Mouse (Mus musculus): ENCODE measurements around the gene Cacnb2.

Cacnb2 gene

GRCm38 (mm10) chr2:14770635-14771034 is 167.7 kb downstream of the Cacnb2 start:
- DNase-seq (ENCODE audit: low read depth, low spot score), result no peak

DNA sequence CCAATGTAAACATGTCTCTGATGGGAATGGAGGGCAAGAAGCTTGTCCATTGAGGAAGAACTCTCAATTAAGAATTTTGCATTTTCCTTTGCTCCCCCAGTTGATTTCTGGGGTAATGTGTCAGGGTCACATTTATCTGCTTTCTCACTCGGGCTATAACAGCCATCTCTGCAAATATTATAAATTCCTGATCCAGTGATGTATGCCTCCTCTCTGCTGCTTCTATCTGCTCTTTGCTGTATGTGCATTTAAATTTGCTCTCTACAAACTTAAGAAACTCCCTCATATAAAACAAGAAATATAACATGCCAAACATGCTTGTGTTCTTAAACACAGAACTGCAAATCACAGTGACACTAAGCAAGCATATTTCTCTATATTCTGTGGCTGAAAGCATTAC is 171.5 kb downstream of the Cacnb2 start:
- DNase-seq (ENCODE audit: low read depth, low spot score), result no peak

GRCm38 (mm10) chr2:14774857-14775495 is 172.1 kb downstream of the Cacnb2 start:
- DNase-seq (ENCODE audit: low read depth, low spot score), result no peak

DNA sequence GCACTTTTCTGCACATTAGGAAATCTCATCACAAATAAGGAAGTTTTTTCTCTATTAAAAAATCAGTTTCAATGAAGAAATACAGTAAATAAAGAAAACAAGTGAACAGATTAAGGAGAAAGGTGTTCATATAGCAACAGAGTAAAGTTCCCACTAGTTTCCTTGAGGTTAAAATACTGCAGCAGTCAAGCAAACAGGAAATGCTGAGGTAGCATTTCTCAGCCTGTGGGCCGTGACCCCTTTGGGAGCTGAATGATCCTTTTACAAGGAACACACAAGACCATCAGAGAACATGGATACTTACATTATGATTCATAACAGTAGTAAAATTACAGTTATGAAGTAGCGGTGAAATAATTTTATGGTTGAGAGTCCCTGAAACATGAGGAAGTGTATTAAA is 185.1 kb downstream of the Cacnb2 start:
- DNase-seq (ENCODE audit: low read depth, low spot score), result no peak

DNA sequence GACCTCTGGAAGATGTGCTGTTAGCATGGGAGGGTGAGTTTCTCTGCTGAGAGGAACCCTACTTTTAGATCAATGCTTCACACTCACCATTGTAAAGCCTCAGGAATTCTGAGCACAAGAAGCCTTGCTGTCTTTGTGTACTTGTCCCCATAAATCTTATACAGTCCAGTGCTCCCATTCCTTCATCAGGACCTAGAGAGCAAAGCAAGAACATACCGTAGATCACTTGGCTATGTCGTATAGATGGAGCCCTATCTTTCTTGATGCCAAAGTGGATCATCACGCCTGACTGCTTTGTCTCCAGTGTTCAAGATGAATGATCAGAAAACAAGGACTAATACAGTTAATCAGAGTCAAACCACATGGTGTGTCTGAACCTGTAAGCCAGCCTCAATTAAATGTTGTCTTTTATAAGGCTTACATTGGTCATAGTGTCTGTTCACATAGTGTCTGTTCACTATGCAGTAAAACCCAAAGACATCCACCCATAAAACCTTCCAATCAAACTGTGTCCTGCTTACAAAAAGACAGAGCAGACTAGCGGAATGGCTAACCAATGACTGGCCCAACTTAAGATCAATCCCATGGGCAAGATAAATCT is 198.7 kb downstream of the Cacnb2 start:
- DNase-seq (ENCODE audit: low read depth, low spot score), result no peak

GRCm38 (mm10) chr2:14807650-14808347 is 204.9 kb downstream of the Cacnb2 start:
- DNase-seq (ENCODE audit: low read depth, low spot score), result no peak

DNA sequence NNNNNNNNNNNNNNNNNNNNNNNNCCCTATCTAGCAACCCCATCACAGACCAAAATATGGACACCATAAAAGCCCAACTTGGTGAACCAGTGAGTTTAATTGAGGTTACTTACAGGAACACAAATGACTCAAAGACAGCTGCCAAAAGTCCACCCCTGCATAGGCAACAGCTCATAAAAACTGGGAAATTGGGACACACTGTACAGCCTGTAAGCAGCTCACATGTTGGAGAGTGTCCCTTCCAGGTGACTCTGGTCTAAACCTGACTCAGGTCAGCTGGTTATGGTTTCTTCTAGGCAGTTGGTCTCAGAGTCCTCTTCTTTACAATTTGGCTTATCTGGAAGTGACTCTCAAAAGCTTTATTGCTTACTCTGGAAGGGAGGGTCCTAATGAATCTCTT is 212.1 kb downstream of the Cacnb2 start:
- no peak for DNase-seq (ENCODE audit: low read depth, low spot score)

DNA sequence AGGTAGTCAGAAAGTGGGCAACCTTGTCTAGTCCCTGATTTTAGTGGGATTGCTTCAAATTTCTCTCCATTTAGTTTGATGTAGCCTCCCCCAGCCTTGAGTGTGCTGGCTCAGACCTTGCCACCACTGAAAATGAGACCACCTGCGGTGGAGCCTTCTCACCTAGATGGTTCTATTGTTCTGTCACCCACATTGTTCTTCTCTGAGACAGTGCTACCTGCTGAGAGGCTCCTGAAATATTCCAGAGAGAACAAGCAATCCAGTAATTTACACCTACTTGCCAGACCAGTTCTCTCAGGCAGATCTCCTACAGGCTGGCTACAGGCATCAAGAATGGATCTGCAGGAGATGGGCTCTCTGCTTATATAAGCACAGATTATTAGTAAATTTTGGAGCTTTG is 215.8 kb downstream of the Cacnb2 start:
- DNase-seq (ENCODE audit: low read depth, low spot score), result no peak

GRCm38 (mm10) chr2:14820946-14821345 is 218.1 kb downstream of the Cacnb2 start:
- no peak for DNase-seq (ENCODE audit: low read depth, low spot score)

- peak; percentile 67 for DNase-seq (ENCODE audit: low read depth, low spot score)
These were observed 220.2 kb downstream of the Cacnb2 start for GRCm38 (mm10) chr2:14823105-14823504.

DNA sequence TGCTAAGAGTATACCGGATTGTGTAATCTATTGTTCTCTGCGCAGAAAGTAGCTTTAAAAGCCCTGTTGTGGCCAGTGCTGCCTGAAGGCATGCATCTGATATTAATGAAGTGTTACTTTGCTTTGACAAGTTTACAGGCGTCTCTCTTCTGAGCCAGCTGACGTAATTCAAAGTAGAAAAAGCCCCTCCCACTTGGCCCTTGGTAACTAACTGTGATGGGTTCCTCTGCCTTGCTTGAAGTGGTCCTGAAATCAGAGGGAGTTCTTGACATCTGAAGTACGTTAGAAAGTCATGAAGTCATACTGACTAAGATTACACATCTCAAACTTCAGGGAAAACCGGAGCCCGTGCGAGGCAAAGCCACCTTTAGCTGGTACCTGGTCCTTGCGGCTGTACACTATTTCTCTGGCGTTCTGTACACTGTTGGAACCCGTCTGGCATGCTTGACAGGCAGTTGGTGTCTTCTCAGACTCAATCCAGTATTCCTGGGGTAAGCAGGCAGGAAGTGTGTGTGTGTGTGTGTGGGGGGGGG is 221.0 kb downstream of the Cacnb2 start:
- DNase-seq (ENCODE audit: low read depth, low spot score), result peak; percentile 86

DNA sequence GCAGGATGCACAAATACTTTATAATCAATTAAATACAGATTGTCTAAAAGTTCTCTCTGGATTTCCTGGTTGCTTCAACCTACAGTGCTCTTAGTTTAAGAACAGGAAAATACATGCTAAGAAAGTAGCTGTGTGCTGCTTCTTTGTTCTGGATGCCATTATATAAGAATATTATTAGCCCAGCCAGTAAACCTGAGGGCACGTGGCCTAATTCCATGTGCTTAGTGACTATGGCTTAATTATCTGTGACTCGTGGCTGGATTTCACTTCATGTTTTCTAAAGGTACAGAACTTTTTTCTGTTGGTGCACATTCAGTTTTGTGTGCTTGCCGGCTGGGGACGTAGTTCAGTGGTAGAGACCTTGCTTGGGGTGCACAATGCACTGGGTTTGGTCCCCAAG is 222.3 kb downstream of the Cacnb2 start:
- no peak for DNase-seq (ENCODE audit: low read depth, low spot score)

DNA sequence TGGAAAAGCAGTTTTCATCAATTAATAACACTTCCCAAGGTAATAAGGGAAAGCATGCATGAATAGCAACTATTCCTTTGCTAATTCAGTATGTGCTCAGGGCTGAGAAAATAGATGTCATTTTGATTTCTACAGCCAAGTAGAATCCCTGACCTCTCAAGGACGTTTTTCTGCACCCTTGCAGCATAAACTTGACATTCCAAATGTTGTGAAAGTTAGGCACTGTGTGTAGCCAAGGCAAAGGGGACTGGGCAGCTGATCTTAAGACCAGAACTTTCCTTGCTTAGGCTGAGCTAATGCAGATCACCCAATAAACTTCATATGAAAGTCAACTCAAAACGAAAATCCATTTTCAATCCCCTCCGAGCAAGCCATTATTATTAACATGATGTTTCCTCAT is 226.6 kb downstream of the Cacnb2 start:
- no peak for DNase-seq (ENCODE audit: low read depth, low spot score)

DNA sequence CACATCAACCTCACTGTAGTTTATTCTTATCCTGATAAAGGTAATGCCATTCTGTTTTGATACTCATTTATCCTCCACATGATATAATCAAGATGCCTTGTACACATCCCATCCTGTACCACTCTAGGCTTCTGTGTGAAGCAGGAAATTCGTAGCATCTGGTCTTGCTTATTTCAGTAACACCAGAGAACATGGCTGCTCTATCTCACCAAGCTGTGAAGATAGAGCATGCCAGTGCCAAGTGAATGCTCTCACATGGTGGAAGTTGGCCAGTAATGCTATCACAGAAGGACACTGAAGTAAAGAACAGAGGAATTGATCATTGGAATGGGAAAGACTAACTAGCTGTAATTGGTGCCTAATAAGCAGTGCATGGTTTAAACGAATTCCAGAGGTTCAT is 228.4 kb downstream of the Cacnb2 start:
- DNase-seq (ENCODE audit: low read depth, low spot score), result no peak

DNA sequence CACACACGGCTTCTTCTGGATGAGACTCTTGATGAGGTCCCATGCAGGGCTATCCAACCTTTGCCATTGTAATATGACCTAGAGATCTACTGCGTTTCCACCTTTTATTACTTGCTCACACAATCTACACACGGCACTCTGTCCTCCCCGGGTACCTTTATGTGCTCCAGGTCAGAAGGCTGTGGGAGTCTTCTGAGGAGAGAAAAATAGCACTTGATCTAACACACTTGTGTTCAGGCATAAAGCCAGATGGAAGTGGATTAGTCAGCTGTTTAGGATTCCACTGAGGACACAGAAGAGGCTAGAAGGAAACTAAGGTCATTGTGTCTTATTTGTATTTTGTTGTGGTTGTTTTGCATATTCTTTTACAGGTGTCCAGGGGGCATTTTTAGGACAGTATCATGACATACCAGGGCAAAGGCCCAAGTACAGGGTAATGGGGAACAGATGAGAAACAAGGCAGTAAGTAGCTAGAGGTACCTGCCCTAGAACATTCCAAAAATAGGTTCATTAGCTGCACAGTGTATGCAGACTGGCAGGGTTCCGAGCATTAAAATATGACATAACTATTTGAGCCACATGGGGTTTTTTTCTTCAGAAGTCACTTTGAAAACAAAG is 231.9 kb downstream of the Cacnb2 start:
- no peak for DNase-seq (ENCODE audit: low read depth, low spot score)

DNA sequence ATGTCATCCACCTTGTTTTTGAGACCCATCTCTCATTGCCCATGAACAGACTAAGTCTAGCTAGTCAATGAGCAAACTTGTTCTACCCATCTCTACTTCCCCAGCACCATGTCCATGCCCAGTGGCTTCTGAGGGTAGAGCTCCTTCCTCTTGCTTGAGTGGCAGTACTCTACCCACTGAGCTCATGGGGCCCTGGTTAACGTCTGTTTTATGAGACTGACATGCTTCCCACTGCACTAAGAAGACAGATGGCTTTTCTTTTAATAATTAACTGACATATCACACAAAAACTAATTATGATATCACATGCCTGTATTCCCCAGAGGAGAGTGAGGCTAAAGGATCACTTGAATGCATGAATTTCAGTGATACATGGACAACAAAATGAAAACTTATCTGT is 238.4 kb downstream of the Cacnb2 start:
- DNase-seq (ENCODE audit: low read depth, low spot score), result no peak

- no peak for DNase-seq (ENCODE audit: low read depth, low spot score)
These were observed 243.8 kb downstream of the Cacnb2 start for GRCm38 (mm10) chr2:14846727-14847126.

DNA sequence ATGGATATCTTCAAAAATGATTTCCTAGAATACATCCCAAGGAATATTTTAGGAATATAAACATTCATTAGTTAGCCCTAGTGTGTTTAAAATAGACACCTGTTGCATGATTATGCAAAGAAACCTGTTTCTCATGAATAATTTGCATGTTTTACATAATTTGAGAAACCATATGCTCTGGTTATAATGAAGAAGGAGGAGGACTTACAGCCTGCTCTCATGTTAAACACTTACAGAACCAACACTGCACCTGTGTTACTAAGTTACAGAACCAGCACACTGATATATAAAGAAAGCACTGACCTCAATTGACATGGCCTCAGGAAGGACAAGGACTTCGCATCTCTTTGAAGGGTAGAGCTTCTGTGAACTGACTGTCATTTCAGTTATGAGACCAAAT is 244.3 kb downstream of the Cacnb2 start:
- DNase-seq (ENCODE audit: low read depth, low spot score), result no peak

- no peak for DNase-seq (ENCODE audit: low read depth, low spot score)
These were observed 247.9 kb downstream of the Cacnb2 start for GRCm38 (mm10) chr2:14850831-14851230.

DNA sequence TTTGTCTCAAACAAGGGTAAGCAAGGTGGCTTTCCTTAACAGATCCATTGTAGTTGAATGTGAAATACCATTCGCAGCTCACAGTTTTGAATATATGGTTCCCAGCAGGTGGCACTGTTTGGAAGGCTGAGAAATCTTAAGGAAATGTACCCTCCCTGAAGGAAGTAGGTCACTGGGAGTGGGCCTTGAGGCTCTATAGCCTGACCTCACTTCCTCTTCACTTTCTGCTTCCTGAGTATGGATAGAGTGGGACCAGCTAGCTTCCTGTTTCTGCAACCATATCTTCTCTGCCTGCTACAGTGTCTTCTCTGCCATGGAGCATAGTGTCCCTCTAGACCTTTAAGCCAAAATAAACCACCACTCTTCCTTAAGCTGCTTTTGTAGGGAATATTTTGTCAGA is 248.5 kb downstream of the Cacnb2 start:
- no peak for DNase-seq (ENCODE audit: low read depth, low spot score)

DNA sequence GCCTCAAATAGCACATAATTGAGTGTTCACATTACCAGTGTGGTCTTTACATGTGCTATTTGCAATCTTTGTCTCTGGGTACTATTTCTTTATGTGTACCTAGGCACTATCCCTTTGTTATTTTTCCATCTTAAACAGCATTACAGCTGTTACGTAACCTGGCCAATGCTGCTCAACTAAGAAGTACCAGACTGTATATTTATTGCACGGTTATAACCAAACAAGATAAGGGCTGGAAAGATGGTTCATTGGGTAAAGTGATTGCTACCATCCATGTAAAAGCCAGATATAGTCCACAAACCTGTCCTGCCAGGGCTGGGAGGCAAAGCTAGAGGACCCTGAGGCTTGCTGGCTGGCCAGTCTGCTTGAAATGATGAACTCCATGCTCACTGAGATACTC is 251.2 kb downstream of the Cacnb2 start:
- no peak for DNase-seq (ENCODE audit: low read depth, low spot score)

- DNase-seq (ENCODE audit: low read depth, low spot score), result no peak
These were observed 255.4 kb downstream of the Cacnb2 start for GRCm38 (mm10) chr2:14858301-14858700.
